Mouse (Mus musculus) stomach, embryonic 16.5 days (tissue): ENCODE data around the gene Grid2. TPM values are rescaled to one million over a fixed set of nuclear protein-coding genes. Genes with fewer than 3 reads are reported as not detected.

Experiments
- ATAC-seq: fragments of 200-750 bp; cut with Nextera tagmentation; 2 replicates; pipeline ENCODE4 v1.8.0; 2017; ENCODE audit warnings: moderate number of reproducible peaks, moderate TSS enrichment; ENCODE audit not compliant: insufficient read depth, low FRiP score
- H3K27ac ChIP-seq: fragments of 300-500 bp; sonication (generic); 2 replicates; pipeline ENCODE4 v1.5.1; 2014; ENCODE audit warnings: low read length
- H3K27me3 ChIP-seq: fragments of 300-500 bp; sonication (generic); 2 replicates; pipeline ENCODE4 v1.6.1; 2014; ENCODE audit warnings: low read length, control low read depth, mixed read lengths; ENCODE audit not compliant: control insufficient read depth, insufficient read depth
- H3K36me3 ChIP-seq: fragments of 300-500 bp; sonication (generic); 2 replicates; pipeline ENCODE4 v1.6.1; 2014; ENCODE audit warnings: low read length; ENCODE audit not compliant: control insufficient read depth, insufficient read depth
- H3K4me1 ChIP-seq: fragments of 300-500 bp; sonication (generic); 2 replicates; pipeline ENCODE4 v1.6.1; 2014; ENCODE audit warnings: low read length, control low read depth, mixed read lengths; ENCODE audit not compliant: control insufficient read depth, insufficient read depth
- H3K4me2 ChIP-seq: fragments of 300-500 bp; sonication (generic); 2 replicates; pipeline ENCODE4 v1.6.1; 2014; ENCODE audit warnings: low read depth, low read length, mixed read lengths
- H3K4me3 ChIP-seq: fragments of 300-500 bp; sonication (generic); replicated peaks from 2 replicates; pipeline ENCODE4 v1.5.1; 2014; ENCODE audit warnings: mild to moderate bottlenecking, low read length
- H3K9ac ChIP-seq: fragments of 300-500 bp; sonication (generic); 2 replicates; pipeline ENCODE4 v1.6.1; 2014; ENCODE audit warnings: low read length
- H3K9me3 ChIP-seq: fragments of 300-500 bp; sonication (generic); replicated peaks from 2 replicates; pipeline ENCODE4 v1.6.1; 2016; ENCODE audit warnings: low read length, control low read depth; ENCODE audit not compliant: control insufficient read depth
- WGBS: fragments of 180-500 bp; shearing (Covaris S2); extraction: QIAGEN DNeasy Blood & Tissue Kit; methylation state at CpG from one replicate; pipeline ENCODE4 v1.1.7; 2014; 5-methylcytosine and 5-hydroxymethylcytosine counted together
- polyA plus RNA-seq: library from polyadenylated mRNA; unstranded; fragments of >200 nt; fragmentation: Nextera tagmentation; extraction: Ambion mirVana; gene quantifications from 2 replicates; pipeline ENCODE4 v1.2.1, GENCODE M21; 2015

The Grid2 gene
- 0.41 and 0.68 TPM in 2 replicates for polyA plus RNA-seq

DNA sequence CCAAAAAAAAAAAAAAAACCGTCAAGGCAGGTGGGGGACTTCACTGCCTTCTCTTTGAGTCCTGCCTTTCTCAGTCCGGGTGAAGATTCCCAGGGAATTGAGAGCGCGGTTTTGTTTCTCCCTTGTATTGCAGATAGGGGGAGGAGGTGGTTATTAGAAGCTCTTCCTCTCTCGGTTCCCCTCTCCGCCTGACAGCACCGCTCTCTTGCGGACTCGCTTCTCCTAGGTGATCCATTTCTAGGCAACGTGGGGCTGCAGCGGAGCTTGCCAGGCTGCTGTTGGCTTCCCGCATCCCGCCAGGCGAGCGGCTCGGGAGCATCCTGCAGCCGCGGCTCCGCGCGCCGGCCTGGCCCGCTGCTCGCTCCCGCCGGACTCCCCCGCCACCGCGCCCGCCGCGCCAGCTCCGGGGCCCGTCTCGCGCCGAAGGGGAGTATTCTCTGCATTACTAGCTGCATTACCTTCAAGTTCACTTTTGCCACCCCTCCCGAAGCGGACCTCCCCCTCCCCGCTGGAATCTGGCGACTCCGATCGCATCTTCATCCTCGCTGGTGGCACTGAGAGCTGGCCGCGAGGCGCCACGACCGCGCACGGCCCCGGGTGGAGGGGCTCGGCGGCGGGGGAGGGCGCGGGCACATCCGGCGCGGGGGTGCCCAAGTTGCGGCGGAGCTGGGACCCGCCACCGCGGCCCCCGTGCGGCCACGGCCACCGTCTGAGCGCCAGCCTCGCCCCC is at the start of gene Grid2:
Gene Grid2, plus strand, starts transcription at position 51 of the 730 bp plus-strand sequence.
- no peaks in the 10 kb centered on the region for H3K36me3 ChIP-seq
- ATAC-seq, result 0 out of 2 replicates have a peak, but pooled peaks have one; percentile 47

DNA sequence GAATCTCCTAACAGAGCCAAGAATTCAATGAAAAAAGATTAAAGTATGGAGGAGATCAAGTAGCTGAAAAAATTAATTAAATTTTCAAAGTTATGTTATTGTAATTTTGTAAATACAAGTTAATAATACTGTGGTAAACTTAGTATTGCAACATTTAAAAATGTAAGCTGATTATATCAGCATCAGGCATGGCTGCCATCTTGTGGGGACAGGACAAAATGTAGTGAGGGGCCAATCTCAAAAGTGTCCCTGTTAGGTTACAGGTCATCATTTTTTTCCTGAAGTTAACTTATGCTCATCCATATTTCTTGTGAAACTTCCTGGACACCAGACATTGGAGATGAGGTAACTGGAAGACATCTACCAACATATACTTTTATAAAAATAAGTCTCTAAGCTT is 4.9 kb upstream of the Grid2 start:
- H3K9me3 ChIP-seq, result no peaks in the 10 kb centered on the region
- no peak overlapping the region for H3K4me3 ChIP-seq
- H3K4me2 ChIP-seq, result no peak overlapping the region
- no peaks in the 10 kb centered on the region for H3K4me1 ChIP-seq
- peaks cover 9% of the 10 kb centered on the region for H3K27me3 ChIP-seq
- H3K27ac ChIP-seq, result no peak overlapping the region
- H3K36me3 ChIP-seq, result no peaks in the 10 kb centered on the region
- H3K9ac ChIP-seq, result no peak overlapping the region
- no peak for ATAC-seq

More for the DNA sequence above, at the start of gene Grid2:
- H3K27ac ChIP-seq, result no peak within 1 kb of the TSS
- H3K4me3 ChIP-seq, result peak within 1 kb of the TSS; percentile 68
- under 1% methylated on average over 71 of the region's 71 CpGs for WGBS
- H3K4me1 ChIP-seq, result 0 out of 2 replicates have a peak, but pooled peaks cover 3% of the 10 kb centered on the region
- H3K27me3 ChIP-seq, result peaks cover 20% of the 10 kb centered on the region
- peak within 1 kb of the TSS; percentile 69 for H3K9ac ChIP-seq
- H3K9me3 ChIP-seq, result no peaks in the 10 kb centered on the region
- H3K4me2 ChIP-seq, result peak within 1 kb of the TSS; percentile 99

DNA sequence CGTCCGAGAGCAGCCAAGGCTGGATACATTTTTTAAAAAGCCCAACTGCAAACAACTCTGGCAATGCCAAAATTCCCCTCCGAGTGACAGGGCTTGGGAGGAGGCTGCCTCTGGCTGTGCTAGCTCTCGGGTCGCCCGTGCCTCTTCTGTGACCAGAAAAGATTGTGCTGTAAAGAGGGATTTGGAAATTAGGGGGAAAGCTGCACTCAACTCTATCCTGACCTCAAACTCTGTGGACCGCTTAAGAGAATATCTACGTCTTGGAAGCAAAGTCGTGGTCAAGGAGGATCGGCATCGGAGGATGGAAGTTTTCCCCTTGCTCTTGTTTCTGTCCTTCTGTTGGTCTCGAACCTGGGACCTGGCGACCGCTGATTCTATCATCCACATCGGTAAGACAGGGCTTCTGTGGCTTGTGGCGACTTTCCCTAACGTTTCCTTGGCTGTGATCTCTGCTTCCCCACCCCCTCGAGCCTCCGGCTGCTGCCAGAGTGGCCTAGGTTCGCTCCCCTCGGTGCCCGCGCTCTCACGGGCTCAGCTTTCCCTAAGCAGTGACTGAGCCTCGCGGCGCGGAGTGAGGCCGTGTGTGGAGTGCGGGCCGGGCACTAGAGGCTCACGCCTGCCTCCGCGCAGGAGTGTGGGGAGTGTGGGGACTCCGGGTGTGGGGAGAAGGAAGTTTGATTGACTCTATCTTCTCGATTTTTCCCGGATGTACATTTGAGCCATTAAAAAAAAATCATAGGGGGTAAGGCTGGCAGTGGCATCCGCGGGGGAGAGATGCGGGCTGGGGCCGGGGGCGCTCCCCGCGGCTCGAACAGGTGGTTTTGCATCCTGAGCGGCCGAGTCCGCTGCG is 1.1 kb downstream of the Grid2 start:
- Histone ChIP-seq H3K4me3 (peak overlapping the region; percentile 68), H3K27ac (no peak overlapping the region), H3K4me1 (0 out of 2 replicates have a peak, but pooled peaks cover 3% of the 10 kb centered on the region), H3K9ac (peak overlapping the region; percentile 69), H3K36me3 (no peaks in the 10 kb centered on the region), H3K4me2 (peak overlapping the region; percentile 99), H3K27me3 (peaks cover 20% of the 10 kb centered on the region), H3K9me3 (no peaks in the 10 kb centered on the region)
- WGBS, result 1% methylated on average over 49 of the region's 49 CpGs
- peak; percentile 56; the same call in 1 of the 2 replicates for ATAC-seq

DNA sequence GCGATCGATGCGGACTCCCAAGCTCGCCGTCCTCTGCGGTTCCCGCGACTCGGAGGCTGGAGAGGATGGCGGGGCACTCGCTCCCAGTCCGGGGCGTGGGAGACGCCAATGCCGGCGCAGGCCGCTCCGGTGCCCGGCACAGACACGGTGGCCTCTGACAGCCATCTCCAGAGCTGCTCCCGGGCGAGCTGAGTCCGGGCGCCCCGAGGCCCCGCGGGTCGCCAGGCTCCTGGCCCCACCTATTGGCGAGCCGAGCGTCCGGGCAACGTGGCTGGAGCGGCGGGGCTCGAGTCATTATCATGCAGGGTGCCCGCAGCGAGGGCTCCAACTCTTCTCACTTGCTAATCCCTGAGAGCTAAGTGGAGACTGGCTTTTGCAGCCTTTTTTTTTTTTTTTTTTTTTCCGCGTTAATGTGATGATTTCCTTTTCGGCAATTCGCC is 1.8 kb downstream of the Grid2 start:
- ATAC-seq, result peak; percentile 69; the same call in 1 of the 2 replicates
- WGBS, result under 1% methylated on average over 42 of the region's 42 CpGs
- H3K27me3 ChIP-seq, result peaks cover 20% of the 10 kb centered on the region

DNA sequence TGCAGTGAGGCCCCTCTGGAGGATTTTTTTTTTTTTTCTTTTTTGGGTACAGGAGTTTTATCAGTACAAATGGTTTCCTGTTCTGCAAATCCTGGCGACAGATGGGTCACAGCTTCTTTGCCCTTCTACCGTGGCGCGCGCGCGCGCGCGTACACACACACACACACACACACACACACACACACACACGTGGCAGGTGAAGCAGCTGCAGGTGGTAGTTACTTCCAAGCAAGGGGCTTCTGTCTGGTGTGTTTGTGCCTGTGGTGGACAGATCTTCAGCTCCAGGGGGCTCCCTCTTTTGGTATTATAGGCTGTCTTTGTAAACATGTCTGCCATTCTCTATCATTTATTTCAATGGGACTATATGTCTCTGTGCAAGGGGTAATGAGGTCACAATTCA is 2.2 kb downstream of the Grid2 start:
- WGBS, result 1% methylated on average over 11 of the region's 11 CpGs
- H3K9ac ChIP-seq, result no peak overlapping the region
- H3K4me3 ChIP-seq, result peak overlapping the region; percentile 68
- ATAC-seq, result no peak
- peak overlapping the region; percentile 99 for H3K4me2 ChIP-seq
- 0 out of 2 replicates have a peak, but pooled peaks cover 3% of the 10 kb centered on the region for H3K4me1 ChIP-seq
- H3K27ac ChIP-seq, result no peak overlapping the region
- no peaks in the 10 kb centered on the region for H3K36me3 ChIP-seq
- peaks cover 20% of the 10 kb centered on the region for H3K27me3 ChIP-seq
- H3K9me3 ChIP-seq, result no peaks in the 10 kb centered on the region

More for the DNA sequence above, 1.8 kb downstream of the Grid2 start:
- H3K9ac ChIP-seq, result peak overlapping the region; percentile 69; the same call in 1 of the 2 replicates
- peak overlapping the region; percentile 99 for H3K4me2 ChIP-seq
- no peak overlapping the region for H3K27ac ChIP-seq
- no peaks in the 10 kb centered on the region for H3K36me3 ChIP-seq
- H3K9me3 ChIP-seq, result no peaks in the 10 kb centered on the region
- 0 out of 2 replicates have a peak, but pooled peaks cover 3% of the 10 kb centered on the region for H3K4me1 ChIP-seq
- H3K4me3 ChIP-seq, result peak overlapping the region; percentile 68

DNA sequence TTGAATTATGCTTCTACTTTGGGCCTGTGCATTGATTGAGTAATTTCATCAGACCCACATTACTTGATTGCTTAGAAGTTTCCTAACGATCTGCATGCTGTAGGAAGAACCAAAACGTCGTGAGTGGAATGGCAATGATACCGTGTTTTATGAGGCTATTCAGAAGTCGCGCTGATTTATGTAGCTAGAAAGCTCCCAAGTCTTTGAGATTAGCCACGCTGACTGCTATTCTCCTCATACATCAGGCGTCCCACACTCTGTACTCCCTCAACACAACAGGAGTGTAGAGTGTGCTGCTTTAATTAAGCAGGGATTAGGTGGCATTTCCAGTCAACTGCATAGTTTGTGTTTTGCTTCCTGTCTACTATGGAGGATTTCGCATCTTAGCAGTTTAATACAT is 4.1 kb downstream of the Grid2 start:
- no peak overlapping the region for H3K27ac ChIP-seq
- no peak overlapping the region for H3K4me3 ChIP-seq
- WGBS, result 71% methylated on average over 9 of the region's 9 CpGs
- H3K9ac ChIP-seq, result no peak overlapping the region
- peaks cover 15% of the 10 kb centered on the region for H3K27me3 ChIP-seq
- no peak overlapping the region for H3K4me2 ChIP-seq
- no peaks in the 10 kb centered on the region for H3K9me3 ChIP-seq
- H3K36me3 ChIP-seq, result no peaks in the 10 kb centered on the region
- H3K4me1 ChIP-seq, result 0 out of 2 replicates have a peak, but pooled peaks cover 3% of the 10 kb centered on the region
- ATAC-seq, result no peak

DNA sequence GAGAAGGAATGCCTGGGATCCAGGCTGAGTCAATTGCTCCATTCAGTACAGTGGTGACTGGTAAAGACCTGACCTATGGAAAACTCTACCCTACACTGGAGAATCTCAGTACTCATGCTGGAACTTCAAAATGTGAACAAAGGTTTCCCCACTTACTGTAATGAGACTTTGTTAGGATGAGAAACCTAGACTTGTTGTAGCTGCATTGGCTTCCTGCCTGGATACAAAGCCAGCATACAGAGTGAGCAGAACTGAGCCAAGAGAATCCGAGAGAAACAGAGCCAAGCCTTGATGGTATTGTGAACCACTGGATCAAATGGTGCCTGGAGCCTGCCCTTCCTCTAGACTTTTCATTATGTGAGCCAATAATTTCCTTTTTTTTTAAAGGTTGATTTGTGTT is 28.7 kb downstream of the Grid2 start:
- no peaks in the 10 kb centered on the region for H3K27me3 ChIP-seq
- H3K4me1 ChIP-seq, result no peaks in the 10 kb centered on the region
- H3K9me3 ChIP-seq, result no peaks in the 10 kb centered on the region
- ATAC-seq, result no peak
- H3K4me2 ChIP-seq, result no peak overlapping the region
- H3K27ac ChIP-seq, result no peak overlapping the region
- H3K36me3 ChIP-seq, result no peaks in the 10 kb centered on the region
- 74% methylated on average over 1 of the region's 1 CpGs for WGBS
- no peak overlapping the region for H3K4me3 ChIP-seq
- no peak overlapping the region for H3K9ac ChIP-seq

DNA sequence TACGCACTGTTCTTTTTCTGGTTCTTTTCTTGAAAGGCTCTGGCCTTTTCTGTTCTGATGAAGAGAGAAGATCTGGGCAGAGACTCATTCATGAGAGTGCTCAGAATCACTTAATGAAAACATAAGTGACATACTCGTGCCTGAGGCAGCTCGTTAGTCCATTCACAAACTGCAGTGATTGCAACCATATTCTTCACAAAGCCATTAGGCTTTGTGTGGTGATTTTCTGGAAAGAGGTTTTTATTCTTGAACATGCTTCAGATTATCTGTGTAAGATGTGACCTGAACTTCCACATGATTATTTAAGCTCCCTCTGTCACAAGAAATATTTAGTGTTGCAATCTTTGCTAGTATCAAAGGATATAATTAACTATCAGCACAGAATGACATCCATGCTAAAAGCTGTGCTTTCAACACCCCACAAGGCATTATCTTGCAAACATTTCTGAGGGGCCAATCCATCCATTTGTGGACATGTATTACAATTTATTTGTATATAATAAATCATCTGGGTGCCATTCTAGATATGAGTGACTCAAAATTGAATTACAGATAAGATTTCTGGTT is 86.8 kb downstream of the Grid2 start:
- WGBS, result 71% methylated on average over 3 of the region's 3 CpGs
- Histone ChIP-seq H3K27me3 (no peaks in the 10 kb centered on the region), H3K4me2 (no peak overlapping the region), H3K9ac (no peak overlapping the region), H3K4me3 (no peak overlapping the region), H3K36me3 (no peaks in the 10 kb centered on the region), H3K27ac (no peak overlapping the region), H3K9me3 (no peaks in the 10 kb centered on the region), H3K4me1 (no peaks in the 10 kb centered on the region)
- no peak for ATAC-seq
